Mouse (Mus musculus) embryonic stem cell, embryonic (primary cell): ENCODE data around the gene Sgpl1.

Experiments
- CTCF ChIA-PET, 4 experiments: fragments of 300-600 bp in 2 of 4; fragments of 350-600 bp in 2 of 4; sonication (Branson Sonifier 250); formaldehyde crosslinking; loops; one replicate each; lab custom pipeline; 2022; ENCODE audit warnings: inconsistent platforms in 2 of 4; lab: Charles Lee
- POLR2A ChIA-PET, 4 experiments: fragments of 300-600 bp in 2 of 4; fragments of 350-600 bp in 2 of 4; sonication (Branson Sonifier 250); formaldehyde crosslinking; loops; one replicate each; lab custom pipeline; 2022; ENCODE audit warnings: antibody characterized with exemption in 4 of 4, inconsistent platforms in 1 of 4; lab: Charles Lee

The Sgpl1 gene

GRCm38 (mm10) chr10:61130959-61131358, 16.5 kb downstream of the Sgpl1 start:
- POLR2A ChIA-PET, result interaction anchor here in 1 of 4 experiments (0.6 kb wide), 1 partner anchor 29 kb away, joined by 3 read pairs; no protein-coding TSS in a partner anchor
- CTCF ChIA-PET, result interaction anchor here in 1 of 4 experiments (0.8 kb wide), 1 partner anchor 371 kb away, joined by 3 read pairs; no protein-coding TSS in a partner anchor

GRCm38 (mm10) chr10:61128701-61129365, 18.7 kb downstream of the Sgpl1 start:
- CTCF ChIA-PET, result no interaction called here
- POLR2A ChIA-PET, result interaction anchor here in 2 of 4 experiments (0.6 to 1.5 kb wide), 2 partner anchors 17 to 1048 kb away, joined by 4 to 5 read pairs; no protein-coding TSS in a partner anchor

GRCm38 (mm10) chr10:61124462-61124861, 23.0 kb downstream of the Sgpl1 start:
- ChIA-PET POLR2A (interaction anchor here in 1 of 4 experiments (0.7 kb wide), 1 partner anchor 22 kb away, joined by 3 read pairs; no protein-coding TSS in a partner anchor), CTCF (no interaction called here)

- POLR2A ChIA-PET, result interaction anchor here in 2 of 4 experiments (0.5 to 1.1 kb wide), 3 partner anchors 24 to 296 kb away, joined by 3 read pairs; partner anchors contain the start of gene Sgpl1 (in 1 of the 2)
These were observed 24.1 kb downstream of the Sgpl1 start for GRCm38 (mm10) chr10:61123276-61123913.

DNA sequence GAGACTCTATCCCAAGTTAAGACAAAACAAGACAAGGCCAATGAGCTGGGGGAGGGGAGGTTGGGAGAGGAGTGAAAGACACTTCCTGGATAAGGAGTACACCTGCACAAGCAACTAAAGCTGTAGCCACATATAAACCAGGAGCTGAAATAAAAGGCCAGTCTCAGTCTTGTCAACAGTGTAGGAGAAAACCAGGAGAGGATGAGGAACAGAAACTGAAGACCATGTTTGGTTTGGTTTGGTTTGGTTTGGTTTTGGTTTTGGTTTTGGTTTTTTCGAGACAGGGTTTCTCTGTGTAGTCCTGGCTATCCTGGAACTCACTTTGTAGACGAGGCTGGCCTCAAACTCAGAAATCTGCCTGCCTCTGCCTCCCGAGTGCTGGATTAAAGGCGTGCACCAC, 25.8 kb downstream of the Sgpl1 start:
- ChIA-PET CTCF (interaction anchor here in 3 of 4 experiments (0.6 to 0.9 kb wide), 3 partner anchors 12 to 362 kb away, joined by 3 read pairs; no protein-coding TSS in a partner anchor), POLR2A (interaction anchor here in 2 of 4 experiments (0.5 to 1.8 kb wide), 4 partner anchors 12 to 215 kb away, joined by 3 to 5 read pairs (median 4); partner anchors contain the start of gene Sgpl1 (in 1 of the 2))

More at GRCm38 (mm10) chr10:61123276-61123913, 24.1 kb downstream of the Sgpl1 start:
- CTCF ChIA-PET, result no interaction called here

DNA sequence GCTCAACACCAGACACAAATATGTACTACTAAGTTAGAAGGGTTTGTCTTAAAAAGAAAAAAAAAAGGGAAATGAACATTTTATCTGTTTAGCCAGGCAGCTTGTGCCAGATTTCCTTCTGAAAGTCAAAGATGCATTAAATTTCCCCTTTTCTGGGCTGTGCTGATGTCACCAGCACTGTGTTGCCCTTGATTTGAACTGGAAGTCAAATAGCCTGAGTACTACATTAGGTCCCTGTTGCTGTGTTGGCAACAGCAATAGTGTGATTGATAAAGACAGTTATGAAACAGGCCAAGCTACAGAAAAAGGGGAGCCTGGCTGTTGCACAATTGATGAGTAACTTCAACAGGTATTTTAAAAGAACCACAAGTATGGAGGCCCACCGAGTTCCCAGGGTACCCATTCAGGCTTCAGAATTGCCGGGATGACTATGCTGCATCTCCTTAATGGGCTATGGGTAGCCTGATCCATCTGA, 33.2 kb downstream of the Sgpl1 start:
- ChIA-PET CTCF (no interaction called here), POLR2A (interaction anchor here in 1 of 4 experiments (1.0 kb wide), 1 partner anchor 24 kb away, joined by 4 read pairs; no protein-coding TSS in a partner anchor)

DNA sequence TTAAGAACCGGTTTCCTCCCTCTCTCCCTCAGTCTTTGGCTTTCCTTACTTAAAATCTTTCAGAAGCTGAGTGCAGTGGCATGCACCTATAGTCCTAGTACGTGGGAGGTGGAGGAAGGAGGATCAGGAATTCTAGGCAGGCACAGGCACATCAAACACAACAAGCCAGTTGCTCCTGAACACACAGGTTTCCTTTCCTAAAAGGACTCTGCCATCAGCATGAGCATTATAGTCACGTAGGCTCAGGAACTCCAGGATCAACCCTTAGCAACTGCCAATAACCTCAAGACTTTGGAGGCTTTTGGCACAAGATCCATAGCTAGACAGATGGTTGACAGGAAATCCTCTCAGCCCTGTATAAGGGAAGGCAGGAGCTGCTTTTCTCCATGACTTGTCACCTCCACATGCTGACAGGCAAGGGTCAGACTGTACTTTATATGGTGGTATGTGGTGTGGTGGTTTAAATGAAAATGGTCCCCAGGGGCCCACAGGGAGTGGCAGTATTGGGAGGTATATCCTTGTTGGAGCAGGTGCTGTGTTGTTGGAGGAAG, 43.9 kb downstream of the Sgpl1 start:
- CTCF ChIA-PET, result no interaction called here
- POLR2A ChIA-PET, result interaction anchor here in 1 of 4 experiments (0.5 to 2.0 kb wide), 2 partner anchors 9 to 317 kb away, joined by 4 to 6 read pairs; no protein-coding TSS in a partner anchor

GRCm38 (mm10) chr10:61091866-61092265, 55.6 kb downstream of the Sgpl1 start:
- CTCF ChIA-PET, result no interaction called here
- POLR2A ChIA-PET, result interaction anchor here in 1 of 4 experiments (1.1 kb wide), 1 partner anchor 10 kb away, joined by 3 read pairs; no protein-coding TSS in a partner anchor

DNA sequence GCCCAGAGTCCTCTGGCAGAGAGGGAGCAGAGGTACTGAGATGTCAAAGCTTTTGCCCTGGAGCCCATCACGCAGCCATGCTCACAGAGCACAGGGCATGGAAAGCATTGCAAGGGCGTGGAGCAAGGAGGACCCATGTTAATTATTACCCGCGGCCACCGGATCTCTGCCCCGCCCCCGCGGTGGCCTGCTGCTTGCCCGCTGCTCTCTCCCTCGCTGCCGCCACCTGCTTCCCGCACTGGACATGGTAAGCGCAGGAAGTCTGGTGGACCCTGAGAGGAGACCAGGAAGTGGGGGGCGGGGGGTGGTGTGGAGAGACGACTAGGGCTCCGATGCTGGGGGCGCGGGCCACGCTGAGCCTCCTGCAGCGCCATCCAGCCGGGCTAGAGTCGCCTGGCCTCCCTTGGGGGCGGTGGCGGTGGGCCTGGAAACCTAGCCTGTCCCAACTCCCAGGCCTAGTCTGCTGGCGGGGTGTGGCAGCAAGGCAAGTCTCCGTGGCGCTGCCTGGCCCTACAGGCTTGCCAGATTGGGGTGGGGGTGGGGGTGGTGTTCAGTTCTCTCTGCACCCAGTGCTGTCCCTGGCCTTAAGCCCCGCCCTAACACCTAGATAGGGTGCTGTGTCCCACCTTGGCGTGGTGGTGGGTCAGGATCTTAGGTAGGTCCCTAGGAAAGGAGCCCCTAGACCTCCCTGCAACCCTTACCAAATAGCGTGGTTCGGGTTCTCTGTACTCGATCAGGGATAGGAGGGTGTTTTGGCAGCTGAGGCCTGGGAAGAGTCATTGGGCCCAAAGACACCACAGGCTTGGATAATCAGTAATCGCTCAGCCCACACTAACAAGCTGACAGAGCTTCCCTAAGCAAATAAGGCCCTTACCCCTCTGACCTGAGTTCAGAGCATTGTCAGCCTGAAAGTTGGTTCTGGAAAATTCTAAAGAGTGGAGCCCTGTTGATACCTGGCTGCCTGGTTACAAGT, 58.0 kb downstream of the Sgpl1 start, which contains the start of gene Pcbd1:
Gene Pcbd1, plus strand, starts transcription at position 162 of the 973 bp plus-strand sequence.
- ChIA-PET POLR2A (interaction anchor here in 2 of 4 experiments (1.3 to 2.0 kb wide), 3 partner anchors 9 to 25 kb away, joined by 3 to 8 read pairs (median 4); no protein-coding TSS in a partner anchor), CTCF (interaction anchor here in 1 of 4 experiments (1.0 kb wide), 1 partner anchor 784 kb away, joined by 3 read pairs; no protein-coding TSS in a partner anchor)

GRCm38 (mm10) chr10:61088468-61088867, 59.0 kb downstream of the Sgpl1 start:
- POLR2A ChIA-PET, result no interaction called here
- CTCF ChIA-PET, result no interaction called here

- CTCF ChIA-PET, result interaction anchor here in 3 of 4 experiments (0.5 to 2.0 kb wide), 5 partner anchors 17 to 326 kb away, joined by 3 to 5 read pairs (median 4); no protein-coding TSS in a partner anchor
- POLR2A ChIA-PET, result interaction anchor here in 2 of 4 experiments (0.6 to 1.5 kb wide), 16 partner anchors 8 to 472 kb away, joined by 3 to 7 read pairs (median 3); partner anchors contain the start of gene Sgpl1 (in 1 of the 2)
These were observed 61.0 kb downstream of the Sgpl1 start for GRCm38 (mm10) chr10:61086502-61086901.

DNA sequence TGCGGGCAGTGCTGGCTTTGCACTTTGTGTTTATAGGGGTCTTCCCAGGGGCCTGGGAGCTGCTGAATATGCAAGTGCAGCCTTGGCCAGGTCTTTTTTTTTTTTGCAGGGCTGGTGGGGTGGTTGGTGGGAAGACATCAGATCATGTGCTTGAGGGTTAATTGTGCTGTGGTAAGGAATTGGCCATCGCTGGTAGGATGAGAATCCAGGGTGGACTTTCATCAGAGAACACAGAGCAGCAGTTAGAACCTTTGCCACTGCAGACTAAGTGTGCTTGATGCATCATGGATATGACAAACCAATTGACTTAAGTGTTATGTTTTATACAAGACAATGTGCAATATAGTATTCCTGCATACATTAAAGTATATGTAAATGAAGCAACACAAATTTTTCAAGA, 62.1 kb downstream of the Sgpl1 start:
- POLR2A ChIA-PET, result interaction anchor here in 3 of 4 experiments (0.7 to 1.3 kb wide), 5 partner anchors 9 to 368 kb away, joined by 3 read pairs; no protein-coding TSS in a partner anchor
- CTCF ChIA-PET, result interaction anchor here in 1 of 4 experiments (2.0 kb wide), 1 partner anchor 16 kb away, joined by 5 read pairs; no protein-coding TSS in a partner anchor

- CTCF ChIA-PET, result interaction anchor here in 2 of 4 experiments (0.7 to 1.8 kb wide), 10 partner anchors 12 to 411 kb away, joined by 3 to 9 read pairs (median 4); partner anchors contain the start of gene Slc29a3 (in 1 of the 2)
- POLR2A ChIA-PET, result interaction anchor here in 3 of 4 experiments (1.1 to 2.3 kb wide), 16 partner anchors 9 to 748 kb away, joined by 3 to 25 read pairs (median 5); partner anchors contain the start of genes Eif4ebp2 (in 1 of the 3), Sgpl1 (in 1 of the 3) and Unc5b (in 1 of the 3)
These were observed 66.6 kb downstream of the Sgpl1 start for GRCm38 (mm10) chr10:61080931-61081255.

- CTCF ChIA-PET, result interaction anchor here (0.5 to 1.8 kb wide), 31 partner anchors 11 to 411 kb away, joined by 3 to 9 read pairs (median 4); partner anchors contain the start of genes Lrrc20 (in 1 of the 4) and Slc29a3 (in 1 of the 4)
- POLR2A ChIA-PET, result interaction anchor here in 3 of 4 experiments (0.6 to 2.3 kb wide), 42 partner anchors 8 to 749 kb away, joined by 3 to 25 read pairs (median 4); partner anchors contain the start of genes Adamts14 (in 1 of the 3), Eif4ebp2 (in 1 of the 3), Sgpl1 (in 1 of the 3) and Unc5b (in 1 of the 3)
These were observed 67.1 kb downstream of the Sgpl1 start for GRCm38 (mm10) chr10:61080227-61080930.

DNA sequence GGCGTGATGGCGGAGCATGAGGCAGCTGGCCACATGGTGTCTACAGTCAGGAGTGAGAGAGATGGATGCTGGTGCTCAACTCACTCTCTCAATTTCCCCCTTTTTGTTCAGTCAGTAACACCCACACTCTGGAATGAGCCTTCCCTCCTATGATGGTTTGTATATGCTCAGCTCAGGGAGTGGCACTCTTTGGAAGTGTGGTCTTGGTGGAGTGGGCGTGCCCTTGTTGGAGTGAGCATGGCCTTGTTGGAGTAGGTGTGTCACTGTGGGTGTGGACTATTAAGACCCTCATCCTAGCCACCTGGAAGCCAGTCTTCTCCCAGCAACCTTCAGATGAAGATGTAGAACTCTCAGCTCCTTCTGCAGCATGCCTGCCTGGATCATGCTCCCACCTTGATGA, 71.9 kb downstream of the Sgpl1 start:
- ChIA-PET POLR2A (interaction anchor here in 3 of 4 experiments (0.7 to 1.2 kb wide), 6 partner anchors 11 to 245 kb away, joined by 3 to 5 read pairs (median 3); no protein-coding TSS in a partner anchor), CTCF (interaction anchor here in 2 of 4 experiments (0.6 to 1.2 kb wide), 2 partner anchors 23 to 324 kb away, joined by 4 to 5 read pairs; no protein-coding TSS in a partner anchor)
